Mouse (Mus musculus) frontal cortex, adult 2 months (tissue): ENCODE results near the gene Ehhadh. TPM values are rescaled to one million over a fixed set of nuclear protein-coding genes. Genes with fewer than 3 reads are reported as not detected.
A peak's percentile ranks its signal among the peaks of the same experiment; 100 is the strongest.
"Not testable (repeated sequence)": the region's sequence is repeated elsewhere in the genome, so short reads cannot be mapped to it uniquely, and the experiment has no call there.

Experiments
- DNase-seq, 2 experiments: peaks; one replicate each; pipeline ENCODE4 v3.0.0; 2022; ENCODE audit warnings: low spot score in 1 of 2; ENCODE audit errors: extremely low spot score in 1 of 2
- polyA plus RNA-seq: library from polyadenylated mRNA; depleted of rRNA; stranded (reverse); fragments of >200 nt; gene quantifications from 2 replicates; pipeline ENCODE4 v1.2.3, GENCODE M21; 2012

Ehhadh gene
- polyA plus RNA-seq, 1 experiment = 6.1 TPM

DNA sequence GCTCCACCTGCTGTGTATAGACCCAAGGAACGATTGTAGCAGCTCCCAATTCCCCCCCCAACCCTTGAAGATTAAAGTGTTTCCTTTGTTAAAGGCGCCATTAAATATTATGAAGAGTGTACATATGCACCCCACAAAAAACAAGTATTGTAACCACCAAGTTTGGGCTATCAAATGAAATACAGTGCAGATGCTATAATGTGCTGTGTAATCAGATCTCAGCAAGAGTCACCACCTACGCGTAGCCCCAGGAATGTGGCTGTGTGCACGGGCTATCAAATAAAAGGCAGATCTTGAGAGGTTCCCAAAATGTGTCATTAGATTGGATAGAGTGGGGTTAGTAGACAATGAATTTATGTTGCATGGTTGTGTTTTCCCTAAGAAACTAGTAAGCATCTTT is 7.5 kb upstream of the Ehhadh start:
- DNase-seq = no peak

DNA sequence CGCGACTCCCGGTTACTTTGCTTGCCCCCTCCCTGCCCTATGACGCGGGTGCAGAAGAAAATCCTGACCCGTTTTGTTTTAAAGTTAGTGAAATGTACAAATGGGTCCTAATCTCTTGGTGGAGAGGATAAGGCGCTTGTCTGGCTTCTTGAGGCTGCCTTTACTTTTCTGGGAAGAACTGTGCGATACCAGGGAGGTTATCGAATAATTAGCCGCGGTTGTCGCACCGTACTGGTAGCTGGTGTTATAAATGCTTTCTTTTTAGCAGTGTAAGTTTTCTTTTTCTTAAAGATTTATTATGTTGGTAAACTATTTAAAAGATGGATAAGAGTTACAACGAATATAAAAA is 7.1 kb upstream of the Ehhadh start:
- DNase-seq = no peak

DNA sequence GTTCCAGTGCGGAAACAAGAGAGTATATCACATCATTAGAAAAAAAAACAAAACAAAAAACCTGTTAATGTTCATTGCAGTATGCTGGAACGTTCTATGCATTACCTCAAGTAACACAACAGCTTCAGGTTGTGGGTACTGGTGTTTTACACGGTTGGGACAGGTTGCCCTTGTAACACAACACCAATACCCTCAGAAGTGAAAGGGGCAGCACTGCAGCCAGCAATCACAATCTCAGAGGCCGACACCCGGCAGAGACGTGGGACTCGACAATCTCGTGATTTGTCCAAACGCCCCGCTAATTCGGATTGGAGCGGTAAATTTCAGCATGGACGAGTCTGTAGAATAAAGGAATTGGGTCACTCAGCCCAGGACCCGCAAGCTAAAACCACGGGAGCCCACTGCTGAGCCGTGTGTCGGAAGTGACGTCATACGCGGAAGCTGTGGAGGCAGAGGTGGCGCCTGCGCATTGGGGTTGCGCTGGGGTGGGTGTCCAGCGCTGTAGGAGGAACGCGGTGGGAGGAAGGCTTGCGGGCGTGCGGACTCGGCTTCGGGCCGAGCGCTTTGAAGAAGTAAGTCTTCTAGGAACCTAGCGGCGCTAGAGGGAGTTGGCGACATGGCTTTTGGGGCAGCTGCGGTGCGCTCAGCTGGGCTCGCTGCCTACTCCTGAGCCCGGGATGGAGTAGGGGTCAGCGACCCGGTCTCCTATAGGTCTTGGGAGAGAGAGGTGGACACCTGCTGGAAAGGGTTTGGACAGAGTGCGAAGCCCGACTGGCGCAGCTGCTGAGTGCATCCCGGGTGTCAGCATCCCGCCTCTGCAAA is 6.5 kb upstream of the Ehhadh start, which contains the start of gene Map3k13:
TSS of gene Map3k13 (plus strand) at position 472 of the 822 bp plus-strand sequence.
- DNase-seq = peak; percentile 87 to 97

DNA sequence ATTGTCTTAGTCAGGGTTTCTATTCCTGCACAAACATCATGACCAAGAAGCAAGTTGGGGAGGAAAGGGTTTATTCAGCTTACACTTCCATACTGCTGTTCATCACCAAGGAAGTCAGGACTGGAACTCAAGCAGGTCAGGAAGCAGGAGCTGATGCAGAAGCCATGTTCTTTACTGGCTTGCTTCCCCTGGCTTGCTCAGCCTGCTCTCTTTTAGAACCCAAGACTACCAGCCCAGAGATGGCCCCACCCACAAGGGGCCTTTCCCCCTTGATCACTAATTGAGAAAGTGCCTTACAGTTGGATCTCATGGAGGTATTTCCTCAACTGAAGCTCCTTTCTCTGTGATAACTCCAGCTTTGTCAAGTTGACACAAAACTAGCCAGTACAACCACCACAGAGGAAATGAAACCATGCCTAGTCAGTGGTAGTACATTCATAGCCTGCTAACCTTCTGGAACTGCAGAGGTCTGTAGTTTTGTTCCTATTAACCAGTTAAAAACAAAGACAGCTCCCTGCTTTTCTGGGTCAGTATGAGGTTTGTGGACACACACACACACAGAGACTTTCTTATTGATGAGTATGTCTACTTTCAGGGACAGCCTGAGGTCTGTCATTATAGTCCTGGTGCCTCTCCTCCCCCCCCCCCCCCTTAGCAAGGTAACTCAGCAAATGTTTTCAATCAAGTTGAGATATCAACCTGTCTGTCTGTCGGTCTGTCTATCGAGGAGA is 5.6 kb upstream of the Ehhadh start:
- DNase-seq = not testable (repeated sequence)

DNA sequence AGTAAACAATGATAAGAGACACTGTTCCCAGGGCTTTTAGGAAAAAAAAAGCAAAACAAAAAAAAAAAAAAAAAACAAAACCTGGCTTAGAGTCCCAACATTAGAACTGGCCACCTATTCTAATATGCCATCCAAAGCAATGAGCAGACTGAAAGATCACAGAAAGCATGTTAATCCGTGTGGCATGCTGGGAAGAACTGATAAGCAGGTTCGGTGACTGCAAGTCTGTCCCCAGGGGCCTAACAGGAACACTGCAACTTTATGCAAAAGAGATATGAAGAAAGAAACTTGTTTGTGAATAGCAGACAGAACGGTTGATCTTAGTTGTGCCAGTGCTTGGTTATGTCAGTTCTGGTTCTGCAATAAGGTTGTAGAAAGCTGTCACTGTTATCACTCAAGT is 4.2 kb upstream of the Ehhadh start:
- DNase-seq = no peak

DNA sequence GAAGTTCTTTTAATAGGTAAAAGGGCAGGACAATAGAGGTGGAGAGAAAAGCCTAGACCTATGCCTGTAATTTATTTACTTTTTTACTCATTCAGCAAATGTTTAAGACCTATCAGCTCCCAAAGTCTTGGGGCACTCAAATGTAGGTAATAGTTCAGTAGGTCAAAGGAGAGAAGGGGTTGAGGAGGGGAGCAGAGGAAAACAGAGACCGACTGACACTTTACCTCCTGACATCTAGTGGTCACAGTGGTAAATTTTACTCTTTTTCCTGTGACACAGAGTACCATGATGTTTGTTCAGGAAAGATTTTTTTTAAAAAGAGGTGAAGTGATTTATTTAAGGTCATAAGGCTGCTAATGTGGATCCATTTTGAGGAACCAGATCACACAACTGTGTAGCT is 2.9 kb upstream of the Ehhadh start:
- DNase-seq = no peak

DNA sequence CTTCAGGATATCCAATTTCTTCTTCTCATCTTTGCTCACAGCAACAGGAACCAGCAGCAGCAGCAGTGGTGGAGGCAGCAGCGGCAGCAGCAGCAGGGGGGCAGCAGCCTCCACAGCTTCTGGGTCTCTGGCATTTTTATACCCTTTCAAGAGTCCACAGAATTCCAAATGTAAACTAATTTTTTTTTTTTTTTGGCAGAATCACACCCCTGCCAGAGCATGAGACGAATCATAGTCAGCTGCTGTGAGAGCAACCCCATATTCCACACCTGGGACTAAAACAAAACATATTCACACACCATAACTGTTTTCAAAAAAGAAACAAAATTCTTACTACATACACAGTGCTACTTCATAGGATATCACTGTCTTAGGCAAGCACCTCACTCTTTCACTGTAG is 1.6 kb upstream of the Ehhadh start:
- no peak for DNase-seq

DNA sequence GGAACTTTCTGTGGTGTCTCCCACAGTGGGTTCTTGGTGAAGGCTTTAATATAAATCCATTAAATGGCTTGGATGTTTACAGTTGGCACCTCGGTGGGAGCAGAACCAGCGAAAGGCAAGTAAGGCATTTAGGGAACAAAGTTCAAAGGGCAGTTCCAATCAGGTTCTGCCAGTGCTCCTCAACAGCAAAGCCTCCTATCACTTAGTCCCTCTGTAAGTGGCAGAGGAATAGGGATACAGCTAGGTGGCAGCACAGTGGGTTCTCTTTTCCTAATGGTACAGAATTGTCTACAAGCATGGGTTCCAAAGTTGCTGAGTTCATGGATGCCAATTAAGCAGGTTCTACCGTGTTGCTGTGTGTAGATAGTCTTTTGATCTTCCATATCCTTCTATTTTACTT is 974 bp upstream of the Ehhadh start:
- DNase-seq = no peak

DNA sequence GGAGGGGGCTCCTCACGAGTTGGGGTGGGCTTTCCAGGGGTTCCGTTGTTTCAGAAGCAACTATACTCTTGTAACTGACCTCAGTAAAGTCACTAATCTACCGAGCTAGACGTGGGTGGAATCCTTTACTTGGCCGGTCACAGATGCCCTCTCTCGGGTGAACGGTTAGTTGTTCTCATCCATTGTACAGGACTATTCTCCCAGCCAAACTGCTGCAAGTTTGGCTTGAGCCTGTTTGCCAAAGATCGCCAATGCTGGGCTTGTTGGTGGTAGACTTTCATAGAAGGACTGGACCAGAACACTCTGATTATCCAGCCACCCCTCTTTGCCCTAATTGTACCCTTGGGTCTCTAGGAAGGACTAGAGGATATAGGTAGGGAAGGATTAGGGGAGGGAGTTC is 1.3 kb downstream of the Ehhadh start:
- no peak for DNase-seq

DNA sequence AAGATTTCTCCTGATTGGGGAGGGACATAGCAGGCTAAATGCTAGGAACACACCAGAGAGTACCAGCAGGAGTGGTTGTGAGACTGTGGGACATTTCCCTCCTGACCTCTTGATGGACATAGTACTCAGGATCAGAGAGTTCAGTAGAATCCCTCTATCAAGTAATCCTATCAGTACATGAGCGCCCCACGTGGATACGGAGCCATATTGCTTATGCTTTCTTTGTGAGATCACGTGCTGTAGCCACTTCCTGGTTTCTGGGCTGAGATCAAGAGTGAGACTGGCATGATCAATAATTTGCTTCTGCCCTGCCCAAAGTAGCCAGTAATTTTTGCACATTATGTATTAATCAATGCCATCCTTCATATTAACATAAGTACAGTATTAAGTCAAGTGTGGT is 2.6 kb downstream of the Ehhadh start:
- DNase-seq = no peak

DNA sequence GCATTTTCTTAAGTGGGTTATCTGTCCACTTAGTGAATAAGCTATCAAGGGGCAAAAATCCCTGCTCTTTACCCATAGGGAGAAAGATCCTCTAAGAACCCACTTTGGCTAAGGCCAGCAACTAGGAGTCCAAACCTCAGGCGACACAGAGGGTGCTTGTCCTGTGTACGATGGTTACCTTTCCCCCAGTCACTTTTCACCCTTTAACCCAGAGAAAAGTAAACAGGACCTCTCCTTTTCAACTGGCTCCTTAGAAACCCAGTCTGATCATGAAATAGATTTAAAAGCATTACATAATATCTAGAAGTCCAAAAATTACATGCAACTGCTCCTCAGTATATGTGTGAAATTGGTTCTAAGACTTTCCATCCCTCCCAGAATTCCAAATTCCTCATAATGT is 4.8 kb downstream of the Ehhadh start:
- no peak for DNase-seq

DNA sequence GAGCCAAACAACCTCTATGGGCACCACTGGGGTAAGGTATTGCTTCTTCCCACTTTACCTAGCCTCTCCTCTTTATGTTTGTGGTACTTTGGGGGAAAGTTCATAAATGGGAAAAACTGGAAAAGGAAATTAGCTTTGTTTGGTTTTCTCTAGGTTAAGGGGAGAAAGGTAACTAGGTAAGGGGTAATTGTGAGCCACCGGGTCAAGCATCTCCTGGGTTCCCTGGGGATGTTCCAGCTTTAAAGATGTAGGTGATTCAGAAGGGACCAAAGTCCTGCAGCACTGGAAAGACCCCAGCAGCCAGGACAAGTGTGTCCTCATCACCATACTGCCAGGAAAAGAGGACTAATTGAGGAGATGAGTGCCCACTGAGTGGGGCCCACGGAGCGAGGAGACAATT is 5.7 kb downstream of the Ehhadh start:
- no peak for DNase-seq

DNA sequence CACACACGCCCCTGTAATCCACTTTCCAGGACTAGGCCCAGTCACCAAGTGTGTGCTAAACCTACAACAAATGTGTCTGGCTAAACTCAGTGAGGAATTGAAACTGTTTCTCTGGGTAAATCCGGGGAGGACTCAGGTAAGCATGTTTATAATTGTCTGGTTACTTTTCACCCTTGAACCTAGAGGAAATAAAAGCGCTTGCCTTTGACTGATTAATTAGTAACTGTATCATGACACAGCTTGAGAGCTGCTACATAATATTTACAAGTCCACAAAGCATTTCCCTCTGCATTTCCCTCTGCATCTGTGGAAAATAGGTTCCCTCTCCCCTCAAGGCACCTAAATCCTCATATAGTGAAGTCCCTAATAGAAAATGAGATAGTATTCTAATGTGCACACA is 6.3 kb downstream of the Ehhadh start:
- no peak for DNase-seq

DNA sequence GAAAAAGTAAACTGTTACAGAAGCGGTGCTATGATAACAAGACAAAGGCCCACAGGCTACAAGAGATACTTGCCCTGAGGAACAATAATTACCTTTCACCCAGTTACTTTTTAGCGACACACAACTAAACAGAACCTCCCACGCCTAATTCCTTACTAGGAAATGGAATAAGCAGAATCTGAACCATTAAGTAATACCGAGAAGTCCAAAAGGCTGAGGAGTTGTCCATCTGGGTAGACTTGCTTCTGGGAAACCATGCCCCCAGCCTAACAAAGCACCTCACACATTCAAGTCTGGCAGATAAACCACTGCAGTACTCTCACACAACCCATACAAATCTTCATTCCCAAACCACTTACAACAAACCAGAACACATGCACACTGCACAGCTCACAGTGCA is 8.5 kb downstream of the Ehhadh start:
- no peak for DNase-seq

DNA sequence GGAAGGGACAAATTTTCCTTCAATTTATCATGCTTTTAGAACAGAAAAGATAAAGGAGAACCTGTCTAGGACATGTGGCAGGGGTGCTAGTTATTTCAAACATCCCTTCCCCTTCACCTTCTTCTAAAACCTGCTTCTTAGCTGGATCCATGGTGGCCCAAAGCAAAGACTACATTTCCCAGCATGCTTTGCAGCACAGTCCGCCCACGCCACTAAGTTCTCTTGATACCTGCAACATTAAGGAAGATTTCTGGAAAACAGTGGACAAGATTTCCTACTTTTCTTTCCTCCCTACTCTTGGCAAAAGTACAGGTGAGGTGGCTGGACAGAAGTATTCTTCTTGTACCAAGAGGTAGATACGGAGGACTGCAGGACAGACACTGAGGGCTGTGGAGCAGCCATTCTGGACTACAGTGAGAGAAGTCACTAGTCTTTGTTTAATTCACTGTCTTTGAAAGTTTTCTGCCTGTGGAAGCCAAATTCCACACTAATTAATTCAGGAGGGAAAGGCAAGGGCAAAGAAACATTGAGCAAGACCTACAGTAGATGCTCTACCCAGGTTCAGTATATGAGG is 9.2 kb downstream of the Ehhadh start:
- DNase-seq = peak in 1 of 2 experiments; percentile 23

DNA sequence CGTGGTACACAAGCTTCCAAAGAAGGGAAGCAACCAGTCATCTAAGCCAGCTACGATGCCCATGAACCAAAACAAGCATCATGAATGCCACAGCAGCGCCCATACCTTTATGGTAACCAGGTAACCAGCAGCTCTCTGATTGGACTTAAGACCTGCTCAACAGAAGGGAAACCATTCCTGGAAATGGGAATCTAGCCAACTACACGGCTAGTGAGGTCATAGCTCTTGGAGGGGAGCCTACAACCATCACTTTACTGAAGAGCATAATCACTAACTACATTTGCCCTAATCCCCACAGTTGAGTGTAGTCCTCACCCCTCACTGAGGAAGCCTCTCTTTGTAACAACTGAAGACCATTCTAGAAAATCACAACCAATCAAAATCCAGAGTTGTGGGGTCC is 12.9 kb downstream of the Ehhadh start:
- DNase-seq = no peak

DNA sequence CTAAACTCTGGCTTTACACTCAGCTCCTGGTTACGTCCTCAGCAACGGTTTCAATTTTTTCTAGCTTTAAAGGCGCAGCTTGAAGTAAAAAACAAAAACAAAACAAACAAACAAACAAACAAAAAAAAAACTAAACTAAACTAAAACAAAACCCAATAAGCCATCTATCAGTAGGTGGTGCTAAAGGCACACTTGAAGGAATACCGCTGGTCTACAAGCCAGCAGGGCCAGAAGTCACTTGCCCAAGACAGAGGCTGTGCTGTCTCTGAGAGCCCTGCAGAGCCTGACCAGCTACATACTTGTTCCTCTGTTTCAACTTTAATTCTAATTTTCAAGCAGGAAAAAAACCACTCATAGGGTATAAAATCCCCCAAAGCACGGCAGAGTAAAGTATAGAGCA is 17.9 kb downstream of the Ehhadh start:
- peak in 1 of 2 experiments; percentile 33 for DNase-seq

DNA sequence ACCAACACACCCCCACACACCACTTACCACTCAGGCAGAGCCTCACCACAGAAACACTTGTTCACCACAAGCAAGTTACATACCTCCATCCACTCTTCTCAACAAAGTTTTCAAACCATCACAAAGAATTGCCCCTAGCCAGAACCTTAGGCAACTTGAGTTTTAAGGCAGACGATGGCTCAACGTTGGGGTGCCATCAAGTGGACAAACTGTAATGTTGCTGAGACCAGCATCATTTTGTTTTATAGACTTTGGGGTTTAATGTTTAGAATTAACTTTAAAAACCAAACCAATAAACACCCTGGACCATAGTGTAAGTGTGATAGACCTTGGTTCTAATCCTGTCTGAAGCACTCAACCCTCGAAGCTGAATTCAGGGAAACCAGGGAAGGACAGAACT is 19.4 kb downstream of the Ehhadh start:
- no peak for DNase-seq

DNA sequence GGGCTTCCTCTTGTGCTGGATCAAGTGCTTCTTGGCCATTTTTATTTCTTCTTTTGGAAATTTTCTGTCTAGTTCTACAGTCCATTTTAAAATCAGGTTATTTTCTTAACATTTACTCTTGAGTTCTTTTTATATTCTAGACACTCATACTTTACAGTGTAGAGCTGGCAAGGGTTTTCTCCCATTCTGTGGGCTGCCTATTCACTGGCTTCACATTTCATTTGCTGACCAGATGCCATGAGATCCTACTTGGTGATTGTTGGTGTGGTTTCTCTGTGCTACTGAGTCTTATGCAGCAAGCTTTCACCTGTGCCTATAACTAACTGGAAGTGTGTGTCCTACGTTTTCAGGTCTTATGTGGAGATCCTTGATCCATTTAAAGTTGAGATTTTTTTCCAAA is 29.2 kb downstream of the Ehhadh start:
- peak in 1 of 2 experiments; percentile 25 for DNase-seq

DNA sequence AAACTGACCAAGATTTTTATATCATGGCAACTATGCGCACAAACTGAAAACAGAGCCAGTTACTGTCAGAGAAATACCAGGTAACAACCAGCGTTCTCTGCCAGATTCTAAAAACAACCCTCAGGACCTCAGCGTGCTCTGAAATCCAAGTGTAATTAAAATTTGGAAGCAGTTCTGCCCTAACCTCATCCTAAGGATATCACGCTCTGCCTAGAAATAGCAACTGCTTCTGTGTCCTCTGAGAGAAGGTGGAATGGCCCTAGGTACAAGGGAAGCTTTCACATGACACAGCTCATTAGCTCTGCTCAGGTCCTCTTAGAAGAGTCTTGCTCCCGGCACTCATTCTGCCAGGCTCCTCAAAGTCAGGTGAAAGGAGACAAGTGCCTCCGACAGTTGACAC is 44.2 kb downstream of the Ehhadh start:
- DNase-seq = no peak

DNA sequence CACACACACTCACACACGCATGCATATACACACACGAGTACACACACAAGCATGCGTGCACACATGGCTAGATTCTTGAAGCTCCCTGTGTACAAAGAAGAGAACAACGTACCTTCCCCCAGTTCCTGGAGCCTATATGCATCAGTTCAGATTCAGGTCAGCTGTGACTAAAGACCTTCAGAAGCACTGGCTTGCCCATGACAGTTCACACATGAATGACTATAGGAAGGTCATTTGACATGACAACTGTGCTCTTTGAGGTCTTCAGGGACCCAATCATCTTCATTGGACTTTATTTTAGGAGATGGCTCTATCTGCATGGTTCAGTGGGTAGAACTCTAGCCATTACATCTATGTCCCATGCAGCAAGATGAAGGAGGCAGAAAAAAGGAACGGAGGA is 44.7 kb downstream of the Ehhadh start:
- no peak for DNase-seq
